Mouse (Mus musculus) midbrain, postnatal 0 days (tissue): ENCODE results near the gene Cdh1. TPM values are rescaled to one million over a fixed set of nuclear protein-coding genes. Genes with fewer than 3 reads are reported as not detected.

Experiments used
- ATAC-seq: fragments of 200-750 bp; cut with Nextera tagmentation; 2 replicates; pipeline ENCODE4 v1.8.0; 2017; ENCODE audit warnings: moderate number of reproducible peaks, mild to moderate bottlenecking, moderate TSS enrichment, moderate library complexity; ENCODE audit not compliant: low FRiP score
- DNase-seq: peaks from one replicate; pipeline ENCODE4 v3.0.0-alpha.2; 2015; ENCODE audit warnings: low spot score
- H3K27ac ChIP-seq: fragments of 300-500 bp; sonication (generic); 2 replicates; pipeline ENCODE4 v1.5.1; 2014; ENCODE audit warnings: low read depth, mild to moderate bottlenecking, low read length, mixed read lengths
- H3K27me3 ChIP-seq: fragments of 300-500 bp; sonication (generic); 2 replicates; pipeline ENCODE4 v1.6.1; 2014; ENCODE audit warnings: low read length, control low read depth, mixed read lengths; ENCODE audit not compliant: insufficient read depth
- H3K36me3 ChIP-seq: fragments of 300-500 bp; sonication (generic); 2 replicates; pipeline ENCODE4 v1.6.1; 2014; ENCODE audit warnings: low read length, control low read depth, mixed read lengths; ENCODE audit not compliant: insufficient read depth
- H3K4me1 ChIP-seq: fragments of 300-500 bp; sonication (generic); 2 replicates; pipeline ENCODE4 v1.6.1; 2014; ENCODE audit warnings: mild to moderate bottlenecking, control low read depth, antibody characterized with exemption, low read length, mixed read lengths; ENCODE audit not compliant: insufficient read depth
- H3K4me2 ChIP-seq: fragments of 300-500 bp; sonication (generic); 2 replicates; pipeline ENCODE4 v1.6.1; 2014; ENCODE audit warnings: low read depth, mild to moderate bottlenecking, low read length, mixed read lengths; ENCODE audit not compliant: poor library complexity, severe bottlenecking
- H3K4me3 ChIP-seq: fragments of 300-500 bp; sonication (generic); 2 replicates; pipeline ENCODE4 v1.5.1; 2014; ENCODE audit warnings: low read depth, mild to moderate bottlenecking, low read length, moderate library complexity
- H3K9ac ChIP-seq: fragments of 300-500 bp; sonication (generic); replicated peaks from 2 replicates; pipeline ENCODE4 v1.6.1; 2014; ENCODE audit warnings: mild to moderate bottlenecking, low read length, moderate library complexity, mixed read lengths; ENCODE audit not compliant: poor library complexity, severe bottlenecking
- H3K9me3 ChIP-seq: fragments of 300-500 bp; sonication (generic); 2 replicates; pipeline ENCODE4 v1.6.1; 2016; ENCODE audit warnings: low read length, control low read depth
- CTCF ChIP-seq: IDR thresholded peaks from 2 replicates; pipeline ENCODE4 v1.5.1; 2016; ENCODE audit warnings: antibody characterized with exemption, mild to moderate bottlenecking
- WGBS: fragments of 180-500 bp; shearing (Covaris S2); extraction: QIAGEN DNeasy Blood & Tissue Kit; methylation state at CpG from one replicate; pipeline ENCODE4 v1.1.7; 2014; 5-methylcytosine and 5-hydroxymethylcytosine counted together
- polyA plus RNA-seq: library from polyadenylated mRNA; unstranded; fragments of >200 nt; fragmentation: Nextera tagmentation; extraction: Ambion mirVana; gene quantifications from 2 replicates; pipeline ENCODE4 v1.2.1, GENCODE M21; 2015
- total RNA-seq: library from RNA; depleted of rRNA; stranded (reverse); fragments of >200 nt; gene quantifications from 2 replicates; pipeline ENCODE4 v1.2.3, GENCODE M21; 2014

Cdh1 gene
- total and polyA plus RNA-seq, 2 experiments from 2014 or later: 6.9 to 7.9 TPM

DNA sequence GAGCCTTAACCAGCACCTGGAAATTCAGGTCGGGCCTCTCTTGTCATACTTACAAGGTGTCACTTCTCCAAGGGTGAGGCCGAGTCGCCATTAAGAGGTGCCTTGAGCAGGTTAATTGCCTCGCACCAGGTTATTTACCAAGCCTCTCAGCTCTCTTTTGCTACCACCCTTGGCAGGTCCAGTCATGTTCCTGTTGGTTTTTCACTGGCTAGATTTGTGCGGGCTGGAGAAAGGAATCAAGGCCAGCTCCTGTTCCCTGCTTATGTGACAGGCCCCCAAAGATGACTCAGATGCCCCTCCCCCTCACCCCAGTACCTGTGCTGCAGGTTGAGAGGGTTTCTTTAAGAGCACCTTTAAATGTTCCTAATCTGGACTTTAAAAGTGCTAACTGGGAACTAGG is 43.6 kb downstream of the Cdh1 start:
- no peak overlapping the region for H3K27ac ChIP-seq
- DNase-seq: no peak
- H3K9me3 ChIP-seq: no peaks in the 10 kb centered on the region
- no peak for TF ChIP-seq CTCF
- ATAC-seq: no peak
- H3K4me3 ChIP-seq: no peak overlapping the region
- H3K9ac ChIP-seq: no peak overlapping the region
- H3K27me3 ChIP-seq: no peaks in the 10 kb centered on the region
- H3K36me3 ChIP-seq: no peaks in the 10 kb centered on the region
- H3K4me2 ChIP-seq: no peak overlapping the region
- no peaks in the 10 kb centered on the region for H3K4me1 ChIP-seq
- 88% methylated on average over 5 of the region's 5 CpGs for WGBS

GRCm38 (mm10) chr8:106647387-106647786 is 44.2 kb downstream of the Cdh1 start:
- H3K27ac ChIP-seq: no peak overlapping the region
- no peaks in the 10 kb centered on the region for H3K36me3 ChIP-seq
- H3K4me3 ChIP-seq: no peak overlapping the region
- DNase-seq (peak; percentile 69), ATAC-seq (no peak)
- TF ChIP-seq CTCF: peak; percentile 90
- H3K4me2 ChIP-seq: no peak overlapping the region
- no peaks in the 10 kb centered on the region for H3K27me3 ChIP-seq
- 24% methylated on average over 2 of the region's 2 CpGs for WGBS
- H3K9ac ChIP-seq: no peak overlapping the region
- no peaks in the 10 kb centered on the region for H3K9me3 ChIP-seq
- H3K4me1 ChIP-seq: no peaks in the 10 kb centered on the region

- ATAC-seq: no peak
- H3K36me3 ChIP-seq: no peaks in the 10 kb centered on the region
- no peak overlapping the region for H3K27ac ChIP-seq
- no peaks in the 10 kb centered on the region for H3K27me3 ChIP-seq
- H3K9ac ChIP-seq: no peak overlapping the region
- no peak for DNase-seq
- no peaks in the 10 kb centered on the region for H3K9me3 ChIP-seq
- no peaks in the 10 kb centered on the region for H3K4me1 ChIP-seq
- no peak overlapping the region for H3K4me3 ChIP-seq
- WGBS: 94% methylated on average over 8 of the region's 8 CpGs
- no peak overlapping the region for H3K4me2 ChIP-seq
- TF ChIP-seq CTCF: no peak
These were observed 45.3 kb downstream of the Cdh1 start for GRCm38 (mm10) chr8:106648421-106648820.

- H3K4me3 ChIP-seq: no peak overlapping the region
- H3K4me1 ChIP-seq: no peaks in the 10 kb centered on the region
- H3K9me3 ChIP-seq: no peaks in the 10 kb centered on the region
- H3K36me3 ChIP-seq: no peaks in the 10 kb centered on the region
- 94% methylated on average over 3 of the region's 3 CpGs for WGBS
- H3K27me3 ChIP-seq: no peaks in the 10 kb centered on the region
- TF ChIP-seq CTCF: no peak
- H3K9ac ChIP-seq: no peak overlapping the region
- H3K4me2 ChIP-seq: no peak overlapping the region
- ATAC-seq (no peak), DNase-seq (no peak)
- H3K27ac ChIP-seq: no peak overlapping the region
These were observed 48.8 kb downstream of the Cdh1 start for GRCm38 (mm10) chr8:106651994-106652393.

DNA sequence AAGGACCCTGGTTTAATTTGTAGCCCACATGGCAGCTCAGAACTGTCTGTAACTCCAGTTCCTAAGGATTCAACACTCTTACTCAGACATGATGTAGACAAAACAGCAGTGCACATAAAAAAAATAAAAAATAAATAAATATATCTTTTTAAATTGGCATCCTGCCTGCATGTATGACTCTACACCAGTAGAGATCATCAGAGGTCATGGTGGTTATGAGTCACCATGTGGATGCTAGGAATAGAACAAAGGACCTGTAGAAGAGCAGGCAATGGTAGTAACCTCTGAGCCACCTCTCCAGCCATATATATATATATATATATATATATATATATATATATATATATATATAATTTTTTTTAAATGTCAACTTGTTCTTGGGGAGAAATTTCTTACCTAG is 52.9 kb downstream of the Cdh1 start:
- H3K27ac ChIP-seq: no peak overlapping the region
- ATAC-seq (no peak), DNase-seq (no peak)
- H3K9me3 ChIP-seq: no peaks in the 10 kb centered on the region
- H3K4me2 ChIP-seq: no peak overlapping the region
- H3K9ac ChIP-seq: no peak overlapping the region
- no peaks in the 10 kb centered on the region for H3K36me3 ChIP-seq
- TF ChIP-seq CTCF: no peak
- no peaks in the 10 kb centered on the region for H3K4me1 ChIP-seq
- H3K4me3 ChIP-seq: no peak overlapping the region
- H3K27me3 ChIP-seq: no peaks in the 10 kb centered on the region

GRCm38 (mm10) chr8:106672786-106673185 is 69.6 kb downstream of the Cdh1 start:
- Histone ChIP-seq H3K27me3 (no peaks in the 10 kb centered on the region), H3K4me1 (no peaks in the 10 kb centered on the region), H3K9ac (no peak overlapping the region), H3K4me3 (no peak overlapping the region), H3K27ac (no peak overlapping the region), H3K4me2 (no peak overlapping the region), H3K9me3 (no peaks in the 10 kb centered on the region), H3K36me3 (no peaks in the 10 kb centered on the region)
- ATAC-seq (no peak), DNase-seq (peak; percentile 22)
- TF ChIP-seq CTCF: no peak
- 68% methylated on average over 2 of the region's 2 CpGs for WGBS
